Mouse (Mus musculus) megakaryocyte, embryonic 14.5 days (primary cell): ENCODE measurements around the gene Cd247.

Experiments
- FLI1 ChIP-seq: IDR thresholded peaks from 2 replicates; pipeline ENCODE4 v1.6.1; 2012; ENCODE audit warnings: low read length, inconsistent platforms, mixed read lengths
- GATA1 ChIP-seq: IDR thresholded peaks from 3 replicates; pipeline ENCODE4 v1.6.1; 2012; ENCODE audit warnings: mixed read lengths, low read length, inconsistent platforms, borderline replicate concordance

- TF ChIP-seq FLI1 (no peak), GATA1 (no peak)
Measured at GRCm38 (mm10) chr1:165770181-165770759, 18.2 kb upstream of the Cd247 start.
